Mouse (Mus musculus) intestine, embryonic 16.5 days (tissue): ENCODE data around the gene Rps23. TPM values are rescaled to one million over a fixed set of nuclear protein-coding genes. Genes with fewer than 3 reads are reported as not detected.

Experiments
- ATAC-seq: fragments of 200-750 bp; cut with Nextera tagmentation; 2 replicates; pipeline ENCODE4 v1.8.0; 2017; ENCODE audit warnings: moderate TSS enrichment, moderate library complexity
- H3K27ac ChIP-seq: fragments of 300-500 bp; sonication (generic); 2 replicates; pipeline ENCODE4 v1.5.1; 2014; ENCODE audit warnings: mild to moderate bottlenecking, low read length
- H3K27me3 ChIP-seq: fragments of 300-500 bp; sonication (generic); replicated peaks from 2 replicates; pipeline ENCODE4 v1.6.1; 2014; ENCODE audit warnings: low read length, control low read depth, mixed read lengths; ENCODE audit not compliant: control insufficient read depth, insufficient read depth
- H3K36me3 ChIP-seq: fragments of 300-500 bp; sonication (generic); 2 replicates; pipeline ENCODE4 v1.6.1; 2014; ENCODE audit warnings: low read length, control low read depth; ENCODE audit not compliant: control insufficient read depth, insufficient read depth
- H3K4me1 ChIP-seq: fragments of 300-500 bp; sonication (generic); 2 replicates; pipeline ENCODE4 v1.6.1; 2014; ENCODE audit warnings: low read length, control low read depth, mixed read lengths; ENCODE audit not compliant: control insufficient read depth, insufficient read depth
- H3K4me2 ChIP-seq: fragments of 300-500 bp; sonication (generic); 2 replicates; pipeline ENCODE4 v1.6.1; 2014; ENCODE audit warnings: low read depth, low read length, control low read depth
- H3K4me3 ChIP-seq: fragments of 300-500 bp; sonication (generic); 2 replicates; pipeline ENCODE4 v1.5.1; 2014; ENCODE audit warnings: mild to moderate bottlenecking, low read length
- H3K9ac ChIP-seq: fragments of 300-500 bp; sonication (generic); 2 replicates; pipeline ENCODE4 v1.6.1; 2014; ENCODE audit warnings: low read depth, low read length
- H3K9me3 ChIP-seq: fragments of 300-500 bp; sonication (generic); 2 replicates; pipeline ENCODE4 v1.6.1; 2016; ENCODE audit warnings: low read length, control low read depth; ENCODE audit not compliant: control insufficient read depth
- WGBS: fragments of 180-500 bp; shearing (Covaris S2); extraction: QIAGEN DNeasy Blood & Tissue Kit; methylation state at CpG from one replicate; pipeline ENCODE4 v1.1.7; 2014; 5-methylcytosine and 5-hydroxymethylcytosine counted together
- polyA plus RNA-seq: library from polyadenylated mRNA; unstranded; fragments of >200 nt; fragmentation: Nextera tagmentation; extraction: Ambion mirVana; gene quantifications from 2 replicates; pipeline ENCODE4 v1.2.1, GENCODE M21; 2015

Gene Rps23
- polyA plus RNA-seq: 163 and 165 TPM in 2 replicates

DNA sequence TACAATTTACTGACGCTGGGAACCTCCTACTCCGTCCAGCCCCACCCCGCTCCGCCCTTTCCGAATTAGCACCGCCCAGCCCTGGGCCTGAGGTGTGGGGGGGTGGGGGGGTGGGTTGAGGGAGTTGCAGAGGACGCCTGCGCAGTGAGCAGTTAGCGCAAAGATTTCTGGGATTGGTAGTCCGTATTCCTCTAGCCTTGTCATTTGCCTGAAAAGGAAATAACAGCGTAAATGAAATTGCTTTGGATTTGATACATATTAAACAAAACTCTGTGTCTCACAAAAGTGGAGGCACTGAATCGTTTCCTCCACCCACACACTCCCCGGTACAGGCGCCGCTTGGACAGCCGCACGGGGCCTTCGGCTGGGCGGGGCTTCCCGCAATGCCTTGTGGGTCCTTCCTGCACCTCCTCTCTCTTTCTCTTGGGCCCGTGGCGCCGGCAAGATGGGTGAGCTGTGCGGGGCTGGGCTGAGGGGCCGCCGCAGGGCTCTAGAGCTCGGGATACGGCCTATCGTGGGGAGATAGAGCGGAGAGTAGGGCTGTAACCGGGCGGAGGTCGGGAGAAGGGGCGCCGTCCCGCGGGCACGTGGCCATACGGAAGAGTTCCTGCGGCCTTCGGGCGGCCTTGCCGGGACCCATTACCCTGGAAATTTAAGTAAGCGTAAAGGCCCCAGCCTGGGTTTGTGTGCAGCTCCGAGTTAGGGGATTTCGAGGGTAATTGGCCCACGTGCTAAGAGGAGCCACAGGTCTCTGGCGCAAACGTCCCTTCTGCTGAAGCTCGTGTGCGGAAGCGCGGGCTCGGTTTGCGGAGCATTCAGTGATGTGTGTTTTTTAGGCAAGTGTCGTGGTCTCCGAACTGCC, at the start of gene Rps23:
Gene Rps23, plus strand, starts transcription at position 208 of the 862 bp plus-strand sequence.
- H3K4me3 ChIP-seq: peak within 1 kb of the TSS; percentile 81
- H3K27me3 ChIP-seq: no peaks in the 10 kb centered on the region
- peaks cover 3% of the 10 kb centered on the region; the same call in 1 of the 2 replicates for H3K36me3 ChIP-seq
- peak; percentile 98 for ATAC-seq
- peak within 1 kb of the TSS; percentile 60 for H3K4me2 ChIP-seq
- peak within 1 kb of the TSS; percentile 98 for H3K9ac ChIP-seq
- no peaks in the 10 kb centered on the region for H3K9me3 ChIP-seq
- 0 out of 2 replicates have a peak, but pooled peaks cover 3% of the 10 kb centered on the region for H3K4me1 ChIP-seq
- WGBS: under 1% methylated on average over 57 of the region's 57 CpGs
- peak within 1 kb of the TSS; percentile 84 for H3K27ac ChIP-seq

DNA sequence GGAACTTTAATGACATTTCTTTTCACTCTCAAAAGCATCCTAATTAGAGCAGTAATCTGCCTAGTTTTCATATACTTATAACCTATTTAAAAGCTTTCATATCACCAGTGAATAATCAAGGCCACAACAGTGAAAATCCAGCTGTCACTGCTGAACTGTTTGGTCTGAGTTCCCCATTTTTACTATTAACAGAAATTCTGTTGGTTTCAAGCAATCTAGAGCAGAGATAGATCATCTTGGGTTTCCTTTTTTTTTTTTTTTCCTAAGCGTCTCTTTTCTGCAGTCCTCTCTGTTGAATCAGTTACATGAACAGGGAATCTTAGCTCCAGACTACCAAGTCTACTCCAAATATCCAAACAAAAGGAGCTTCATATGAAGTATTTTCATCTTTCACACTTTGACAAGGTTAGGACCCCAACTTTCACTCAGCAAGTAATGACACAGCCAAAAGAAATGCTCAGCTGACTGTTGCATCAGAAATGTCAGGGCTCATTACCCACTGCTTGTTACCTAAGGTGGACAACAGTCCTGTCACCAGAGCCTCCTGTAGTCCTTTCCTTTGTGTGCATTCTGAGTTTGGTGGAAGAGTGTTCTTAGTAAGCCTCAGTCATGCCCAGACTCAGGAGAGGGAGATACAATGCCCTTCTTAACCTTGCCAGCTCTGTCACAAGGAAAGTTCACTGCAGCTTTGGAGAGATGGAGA, 40.9 kb upstream of the Rps23 start:
- H3K36me3 ChIP-seq: no peaks in the 10 kb centered on the region
- peaks cover 8% of the 10 kb centered on the region; the same call in 1 of the 2 replicates for H3K4me1 ChIP-seq
- no peak overlapping the region for H3K4me3 ChIP-seq
- no peaks in the 10 kb centered on the region for H3K27me3 ChIP-seq
- H3K9me3 ChIP-seq: no peaks in the 10 kb centered on the region
- WGBS: 71% methylated on average over 1 of the region's 1 CpGs
- H3K4me2 ChIP-seq: no peak overlapping the region
- ATAC-seq: no peak
- H3K9ac ChIP-seq: no peak overlapping the region
- H3K27ac ChIP-seq: no peak overlapping the region

DNA sequence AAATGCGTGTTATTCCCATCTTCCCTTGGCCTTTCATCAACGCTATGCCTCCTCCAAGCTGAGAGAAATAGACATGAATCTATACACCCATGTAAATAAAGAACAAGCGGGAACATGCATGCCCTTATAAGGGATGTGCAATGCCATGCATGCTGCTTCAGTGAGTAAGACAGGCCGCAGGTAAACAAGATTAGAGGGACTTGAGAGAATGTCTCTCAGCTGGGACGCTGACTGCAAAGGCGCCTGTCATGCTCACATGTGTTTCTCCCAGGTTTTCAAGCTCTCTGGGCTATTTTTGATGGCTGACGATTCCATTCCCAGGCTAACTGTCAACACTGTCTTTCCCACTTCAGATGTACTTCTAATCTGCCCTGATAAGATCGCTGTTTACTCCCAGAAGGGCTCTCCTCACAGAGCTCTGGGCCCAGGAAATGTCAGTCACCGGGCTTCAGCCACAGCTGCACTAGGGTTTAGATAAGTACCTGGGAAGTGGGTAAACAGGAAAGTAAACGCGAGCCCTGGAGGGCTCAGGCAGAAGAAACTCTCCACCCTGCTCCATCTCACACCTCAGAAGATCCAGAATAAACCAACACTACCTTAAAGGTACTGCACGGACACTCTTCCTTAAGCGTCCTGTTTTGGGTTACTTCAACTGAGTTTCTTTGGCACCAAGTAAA, 36.8 kb upstream of the Rps23 start:
- WGBS: 43% methylated on average over 13 of the region's 13 CpGs
- H3K27ac ChIP-seq: no peak overlapping the region
- H3K9me3 ChIP-seq: no peaks in the 10 kb centered on the region
- peak overlapping the region; percentile 64 for H3K4me2 ChIP-seq
- H3K9ac ChIP-seq: 0 out of 2 replicates have a peak overlapping the region, but pooled peaks have one; percentile 8
- no peaks in the 10 kb centered on the region for H3K27me3 ChIP-seq
- H3K36me3 ChIP-seq: no peaks in the 10 kb centered on the region
- peaks cover 8% of the 10 kb centered on the region; the same call in 1 of the 2 replicates for H3K4me1 ChIP-seq
- peak; percentile 58 for ATAC-seq
- H3K4me3 ChIP-seq: peak overlapping the region; percentile 32

DNA sequence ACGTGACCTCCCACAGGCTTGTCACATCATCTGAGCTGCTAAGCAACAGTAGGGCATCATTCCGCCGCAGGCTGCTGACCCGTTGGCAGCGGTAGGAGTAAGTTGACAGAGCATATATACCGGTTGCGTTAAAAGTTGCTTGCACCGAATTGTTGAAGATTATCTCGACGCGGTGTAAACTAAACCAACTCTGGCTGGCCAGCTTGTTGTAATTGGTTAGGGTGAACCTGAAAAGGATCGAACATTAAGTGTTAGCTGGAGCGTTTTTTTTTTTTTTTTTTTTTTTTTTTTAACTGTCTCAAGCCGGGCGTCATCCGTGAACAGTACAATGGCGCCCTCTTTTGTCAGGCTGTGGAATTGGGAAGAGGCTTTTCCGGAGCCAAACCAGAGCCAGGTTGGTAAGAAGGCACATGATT, 36.2 kb upstream of the Rps23 start:
- Histone ChIP-seq H3K27ac (no peak overlapping the region), H3K4me1 (peaks cover 8% of the 10 kb centered on the region; the same call in 1 of the 2 replicates), H3K36me3 (no peaks in the 10 kb centered on the region), H3K9ac (0 out of 2 replicates have a peak overlapping the region, but pooled peaks have one; percentile 8), H3K9me3 (no peaks in the 10 kb centered on the region), H3K27me3 (no peaks in the 10 kb centered on the region), H3K4me2 (peak overlapping the region; percentile 64), H3K4me3 (peak overlapping the region; percentile 32)
- ATAC-seq: peak; percentile 79
- 1% methylated on average over 18 of the region's 18 CpGs for WGBS

DNA sequence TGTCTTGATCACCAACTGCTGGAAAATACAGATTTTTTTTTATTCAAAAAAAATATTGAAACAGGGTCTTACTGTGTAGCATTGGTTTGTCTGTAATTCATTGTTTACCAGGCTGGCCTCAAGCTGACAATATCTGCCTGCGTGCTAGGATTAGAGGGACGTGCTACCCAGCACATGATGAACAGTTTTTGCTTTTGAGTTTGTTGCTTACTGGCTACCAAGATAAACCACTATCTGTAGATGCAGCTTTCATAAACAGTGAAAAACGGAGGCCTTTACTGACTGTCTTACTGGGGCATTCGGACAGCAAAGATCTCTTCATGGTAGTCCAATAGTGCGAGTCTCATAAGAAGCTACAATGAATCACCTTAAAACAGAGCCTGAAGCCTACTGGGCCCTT, 32.6 kb upstream of the Rps23 start:
- no peaks in the 10 kb centered on the region for H3K36me3 ChIP-seq
- H3K9me3 ChIP-seq: no peaks in the 10 kb centered on the region
- no peak overlapping the region for H3K4me3 ChIP-seq
- H3K9ac ChIP-seq: no peak overlapping the region
- no peak overlapping the region for H3K27ac ChIP-seq
- 88% methylated on average over 5 of the region's 5 CpGs for WGBS
- no peak overlapping the region for H3K4me2 ChIP-seq
- no peak for ATAC-seq
- H3K27me3 ChIP-seq: no peaks in the 10 kb centered on the region
- H3K4me1 ChIP-seq: peaks cover 8% of the 10 kb centered on the region; the same call in 1 of the 2 replicates

DNA sequence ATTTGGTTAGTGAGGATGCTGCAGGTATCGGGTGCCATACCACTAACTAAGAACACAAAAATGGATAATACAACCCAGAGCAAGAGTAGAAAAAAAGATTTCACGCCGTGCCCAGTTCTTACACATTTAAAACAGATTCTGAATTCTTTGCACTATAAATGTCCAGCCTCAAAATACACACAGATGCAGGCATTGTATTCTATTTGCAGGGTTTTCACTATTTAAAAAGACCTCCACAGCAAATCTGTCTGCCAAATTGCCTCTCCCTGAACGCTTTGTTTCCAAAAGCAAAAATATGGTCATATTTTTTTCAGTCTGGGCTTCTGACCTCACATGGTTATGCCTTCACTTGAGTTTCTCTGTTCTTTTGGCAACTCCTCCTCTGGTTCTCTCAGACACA, 27.9 kb upstream of the Rps23 start:
- Histone ChIP-seq H3K4me2 (no peak overlapping the region), H3K27me3 (no peaks in the 10 kb centered on the region), H3K27ac (no peak overlapping the region), H3K36me3 (no peaks in the 10 kb centered on the region), H3K4me1 (no peaks in the 10 kb centered on the region), H3K4me3 (no peak overlapping the region), H3K9me3 (no peaks in the 10 kb centered on the region), H3K9ac (no peak overlapping the region)
- WGBS: 96% methylated on average over 4 of the region's 4 CpGs
- no peak for ATAC-seq

DNA sequence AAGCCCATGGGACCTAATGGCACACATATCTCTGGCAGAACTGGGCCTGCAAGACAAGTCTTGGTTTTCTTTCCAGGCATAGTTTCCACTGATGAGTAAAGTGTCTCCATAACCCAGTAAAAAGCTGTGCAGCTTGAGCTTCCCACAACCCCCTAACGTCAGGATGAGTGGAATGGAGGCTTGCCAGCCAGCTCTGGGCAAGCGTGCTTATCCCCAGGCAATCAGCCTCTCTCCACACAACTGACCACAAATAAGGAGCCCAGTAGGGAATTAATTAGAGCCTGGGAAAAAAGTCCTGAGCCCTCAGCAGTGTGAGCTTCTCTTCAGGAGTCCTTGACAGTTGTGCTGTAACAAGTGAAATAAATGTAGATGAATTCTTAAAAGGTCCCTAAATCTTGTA, 26.7 kb upstream of the Rps23 start:
- Histone ChIP-seq H3K36me3 (no peaks in the 10 kb centered on the region), H3K9ac (no peak overlapping the region), H3K4me2 (no peak overlapping the region), H3K27ac (no peak overlapping the region), H3K4me3 (no peak overlapping the region), H3K4me1 (no peaks in the 10 kb centered on the region), H3K27me3 (no peaks in the 10 kb centered on the region), H3K9me3 (no peaks in the 10 kb centered on the region)
- WGBS: 56% methylated on average over 2 of the region's 2 CpGs
- ATAC-seq: no peak

DNA sequence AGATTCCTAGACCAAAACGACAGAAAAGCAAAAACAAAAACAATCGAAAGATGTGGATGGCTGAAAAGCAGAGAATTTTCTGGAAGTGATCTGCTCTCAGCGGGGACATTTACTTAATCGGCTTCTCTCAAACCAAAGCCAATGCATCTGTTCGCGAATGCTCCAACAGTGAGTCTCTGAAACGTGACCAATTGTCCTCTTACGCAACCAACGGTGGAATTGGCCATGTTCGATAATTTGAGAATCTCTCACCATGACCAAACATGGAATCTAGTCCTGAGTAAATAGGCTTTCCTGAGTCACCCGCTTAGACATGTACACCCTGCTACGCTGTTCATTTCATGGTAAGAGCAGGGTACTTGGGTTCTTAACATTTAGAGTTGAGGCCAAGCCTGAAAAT, 25.9 kb upstream of the Rps23 start:
- Histone ChIP-seq H3K9ac (no peak overlapping the region), H3K36me3 (no peaks in the 10 kb centered on the region), H3K27me3 (no peaks in the 10 kb centered on the region), H3K4me1 (no peaks in the 10 kb centered on the region), H3K4me2 (no peak overlapping the region), H3K4me3 (no peak overlapping the region), H3K9me3 (no peaks in the 10 kb centered on the region), H3K27ac (no peak overlapping the region)
- WGBS: 91% methylated on average over 12 of the region's 12 CpGs
- no peak for ATAC-seq

DNA sequence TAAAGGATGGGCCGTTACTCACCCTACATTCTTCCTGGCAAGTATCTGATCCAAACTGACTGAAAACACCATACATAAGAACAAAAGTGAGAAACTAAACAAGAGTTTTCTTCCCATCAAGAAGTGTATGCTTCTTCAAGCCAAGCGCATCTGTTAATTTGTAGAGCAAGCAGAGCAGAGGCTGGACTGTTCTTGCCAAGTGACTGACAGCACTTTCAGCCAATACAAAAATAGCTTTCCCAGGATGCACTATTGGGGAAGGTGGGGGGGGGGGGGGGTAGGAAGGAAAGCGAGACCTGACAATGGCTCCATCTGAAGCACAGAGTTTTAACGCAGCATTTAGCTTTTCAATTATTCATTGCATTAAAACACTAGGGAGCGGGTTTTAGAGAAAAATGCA, 17.6 kb upstream of the Rps23 start, which contains the start of gene Atp6ap1l:
Gene Atp6ap1l, minus strand, starts transcription at position 180 of the 400 bp plus-strand sequence.
- no peak for ATAC-seq
- Histone ChIP-seq H3K9ac (no peak within 1 kb of the TSS), H3K36me3 (no peaks in the 10 kb centered on the region), H3K4me2 (no peak within 1 kb of the TSS), H3K9me3 (no peaks in the 10 kb centered on the region), H3K27me3 (no peaks in the 10 kb centered on the region), H3K27ac (no peak within 1 kb of the TSS), H3K4me1 (no peaks in the 10 kb centered on the region), H3K4me3 (no peak within 1 kb of the TSS)
- WGBS: 90% methylated on average over 5 of the region's 5 CpGs
